Mouse (Mus musculus) heart, embryonic 12.5 days (tissue): ENCODE measurements around the gene Aftph. TPM values are rescaled to one million over a fixed set of nuclear protein-coding genes. Genes with fewer than 3 reads are reported as not detected.

ENCODE experiments used
- ATAC-seq: fragments of 200-750 bp; cut with Nextera tagmentation; 2 replicates; pipeline ENCODE4 v1.8.0; 2017; ENCODE audit warnings: moderate TSS enrichment, moderate library complexity; ENCODE audit not compliant: insufficient number of reproducible peaks, low FRiP score
- H3K27ac ChIP-seq: fragments of 300-500 bp; sonication (generic); 2 replicates; pipeline ENCODE4 v1.5.1; 2016; ENCODE audit warnings: mild to moderate bottlenecking, moderate library complexity; ENCODE audit not compliant: poor library complexity, severe bottlenecking
- H3K27me3 ChIP-seq: fragments of 300-500 bp; sonication (generic); replicated peaks from 2 replicates; pipeline ENCODE4 v1.6.1; 2016; ENCODE audit warnings: mild to moderate bottlenecking, moderate library complexity
- H3K36me3 ChIP-seq: fragments of 300-500 bp; sonication (generic); 2 replicates; pipeline ENCODE4 v1.6.1; 2016; ENCODE audit warnings: mild to moderate bottlenecking, moderate library complexity
- H3K4me1 ChIP-seq: fragments of 300-500 bp; sonication (generic); replicated peaks from 2 replicates; pipeline ENCODE4 v1.6.1; 2016; ENCODE audit warnings: mild to moderate bottlenecking
- H3K4me2 ChIP-seq: fragments of 300-500 bp; sonication (generic); 2 replicates; pipeline ENCODE4 v1.6.1; 2016; ENCODE audit warnings: mild to moderate bottlenecking, moderate library complexity
- H3K4me3 ChIP-seq: fragments of 300-500 bp; sonication (generic); 2 replicates; pipeline ENCODE4 v1.5.1; 2016; ENCODE audit warnings: mild to moderate bottlenecking
- H3K9ac ChIP-seq: fragments of 300-500 bp; sonication (generic); 2 replicates; pipeline ENCODE4 v1.6.1; 2016; ENCODE audit warnings: mild to moderate bottlenecking, moderate library complexity
- H3K9me3 ChIP-seq: fragments of 300-500 bp; sonication (generic); replicated peaks from 2 replicates; pipeline ENCODE4 v1.6.1; 2016; ENCODE audit warnings: mild to moderate bottlenecking, moderate library complexity
- WGBS: fragments of 180-500 bp; shearing (Covaris S2); methylation state at CpG from one replicate; pipeline ENCODE4 v1.1.7; 2016; 5-methylcytosine and 5-hydroxymethylcytosine counted together
- polyA plus RNA-seq: library from polyadenylated mRNA; unstranded; fragments of >200 nt; fragmentation: Nextera tagmentation; extraction: Ambion mirVana; gene quantifications from 2 replicates; pipeline ENCODE4 v1.2.1, GENCODE M21; 2016

The Aftph gene
- polyA plus RNA-seq, 1 experiment from 2014 or later: 12.4 TPM

DNA sequence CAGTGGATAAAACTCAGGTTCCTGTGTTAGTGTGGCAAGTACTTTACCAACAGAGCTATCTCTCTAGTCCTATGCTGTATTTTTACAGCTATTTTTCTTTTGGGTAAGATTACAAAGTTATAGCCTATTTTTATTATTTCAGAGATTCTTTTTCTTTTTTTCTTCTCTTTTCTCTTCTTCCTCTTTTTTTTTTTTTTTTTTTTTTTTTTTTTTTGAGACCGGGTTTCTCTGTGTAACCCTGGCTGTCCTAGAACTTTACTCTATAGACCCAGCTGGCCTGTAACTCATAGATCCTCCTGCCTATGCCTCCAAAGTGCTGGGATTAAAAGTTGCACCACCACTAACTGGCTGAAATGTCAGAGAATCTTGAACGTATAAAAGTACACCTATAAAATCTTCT lies 13.3 kb downstream of the Aftph start:
- Histone ChIP-seq H3K4me1 (no peaks in the 10 kb centered on the region), H3K9ac (no peak overlapping the region), H3K27me3 (no peaks in the 10 kb centered on the region), H3K4me2 (no peak overlapping the region), H3K27ac (no peak overlapping the region), H3K4me3 (no peak overlapping the region), H3K9me3 (no peaks in the 10 kb centered on the region), H3K36me3 (peaks cover 23% of the 10 kb centered on the region)
- 90% methylated on average over 2 of the region's 2 CpGs for WGBS
- no peak for ATAC-seq

DNA sequence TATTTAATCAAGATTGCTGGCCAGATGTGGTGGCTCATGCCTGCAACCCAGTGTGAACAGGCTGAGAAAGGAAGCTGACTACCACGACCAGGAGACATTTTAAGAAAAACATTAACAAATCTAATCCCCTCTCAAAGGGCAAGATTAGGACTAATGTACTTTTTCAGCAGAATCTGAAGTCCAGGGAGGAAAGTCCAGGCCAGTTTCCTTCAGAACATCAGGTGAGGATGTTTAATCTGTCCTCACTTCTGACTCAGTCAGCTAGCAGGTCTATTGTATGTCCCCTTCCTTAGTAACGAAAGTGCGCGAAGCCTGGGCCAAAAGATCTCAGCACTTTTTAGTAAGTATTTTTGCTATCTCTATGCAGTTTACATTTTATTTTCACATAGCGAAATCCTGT lies 17.8 kb downstream of the Aftph start:
- H3K27me3 ChIP-seq: no peaks in the 10 kb centered on the region
- no peaks in the 10 kb centered on the region for H3K4me1 ChIP-seq
- H3K4me3 ChIP-seq: no peak overlapping the region
- H3K36me3 ChIP-seq: peaks cover 29% of the 10 kb centered on the region
- ATAC-seq: no peak
- H3K9ac ChIP-seq: no peak overlapping the region
- WGBS: 75% methylated on average over 5 of the region's 5 CpGs
- H3K4me2 ChIP-seq: no peak overlapping the region
- no peak overlapping the region for H3K27ac ChIP-seq
- no peaks in the 10 kb centered on the region for H3K9me3 ChIP-seq

DNA sequence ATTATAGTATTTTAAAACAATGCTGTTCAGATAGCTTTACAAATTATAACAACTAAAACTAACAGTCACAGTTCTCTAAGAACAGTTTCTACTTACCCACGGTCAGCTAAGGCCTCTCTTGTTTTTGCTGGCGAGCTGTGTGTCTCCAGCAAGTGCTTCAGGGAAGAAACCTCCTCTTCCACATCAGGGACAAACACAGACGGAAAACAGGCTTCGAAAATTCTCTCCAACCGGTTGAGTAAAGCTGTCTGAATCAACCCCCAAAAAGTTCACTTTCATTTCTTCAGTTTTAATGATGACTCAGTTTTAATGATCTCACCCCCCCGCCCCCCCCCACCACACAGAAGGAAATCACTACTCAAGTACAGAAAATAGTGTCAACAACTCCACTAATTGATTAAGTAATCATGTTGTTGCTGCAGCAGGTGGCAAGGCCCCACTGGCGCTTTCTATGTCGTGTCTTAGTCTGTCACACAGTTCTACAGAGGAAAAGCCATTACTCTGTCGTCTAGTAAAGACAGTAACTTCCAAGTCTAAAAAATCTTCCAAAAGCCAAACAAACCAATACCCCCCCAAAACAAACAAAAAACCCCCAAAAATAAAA lies 29.2 kb downstream of the Aftph start:
- H3K9me3 ChIP-seq: no peaks in the 10 kb centered on the region

DNA sequence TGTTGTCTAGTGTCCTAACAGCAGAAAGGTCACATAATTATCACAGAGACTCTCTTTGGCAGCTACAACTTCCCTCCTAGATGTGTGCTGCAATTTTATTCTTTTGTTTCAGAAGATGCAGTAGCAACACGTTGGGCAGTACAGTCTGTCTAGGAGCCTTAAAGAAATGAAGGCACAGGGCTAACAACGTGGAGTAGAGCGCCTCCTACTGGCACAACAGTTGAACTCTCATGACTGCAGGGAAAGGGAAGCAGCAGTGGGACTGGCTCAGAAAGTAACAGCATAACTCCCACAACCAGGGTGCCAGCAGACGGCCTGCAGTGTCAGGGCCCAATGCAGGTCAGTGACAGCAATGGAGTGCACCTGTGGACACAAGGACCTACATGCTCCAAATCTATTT lies 50.4 kb downstream of the Aftph start:
- Histone ChIP-seq H3K9ac (no peak overlapping the region), H3K9me3 (no peaks in the 10 kb centered on the region), H3K4me1 (no peaks in the 10 kb centered on the region), H3K36me3 (peaks cover 6% of the 10 kb centered on the region; the same call in 1 of the 2 replicates), H3K4me3 (no peak overlapping the region), H3K4me2 (no peak overlapping the region), H3K27ac (no peak overlapping the region), H3K27me3 (no peaks in the 10 kb centered on the region)
- 0 out of 2 replicates have a peak, but pooled peaks have one; percentile 48 for ATAC-seq
- 4% methylated on average over 4 of the region's 4 CpGs for WGBS

More for the DNA sequence above, 29.2 kb downstream of the Aftph start:
- H3K9ac ChIP-seq: no peak overlapping the region
- no peak overlapping the region for H3K4me2 ChIP-seq
- H3K27ac ChIP-seq: no peak overlapping the region
- WGBS: 71% methylated on average over 9 of the region's 9 CpGs
- no peak overlapping the region for H3K4me3 ChIP-seq
- H3K27me3 ChIP-seq: no peaks in the 10 kb centered on the region
- H3K36me3 ChIP-seq: peaks cover 6% of the 10 kb centered on the region
- peaks cover 6% of the 10 kb centered on the region; the same call in 1 of the 2 replicates for H3K4me1 ChIP-seq
- ATAC-seq: no peak

DNA sequence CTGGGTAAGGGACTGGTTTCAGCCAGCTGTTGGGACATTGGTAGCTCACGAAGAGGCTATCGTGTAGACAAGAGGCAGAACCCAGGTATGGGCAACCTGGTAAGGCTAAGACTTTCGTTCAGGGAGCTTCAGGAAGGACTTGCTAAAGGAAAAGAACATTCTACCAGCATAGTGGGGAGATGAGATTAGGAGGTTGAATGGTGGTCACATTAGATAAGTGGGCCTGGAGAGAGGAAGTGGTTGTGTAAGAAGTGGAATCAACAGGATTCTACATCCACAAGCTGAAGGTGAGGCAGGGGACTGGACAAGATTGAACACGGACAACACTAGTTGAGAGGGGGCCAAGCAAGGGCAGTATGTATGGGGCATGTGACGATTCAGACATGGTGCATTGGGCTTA lies 59.7 kb downstream of the Aftph start:
- Histone ChIP-seq H3K9ac (no peak overlapping the region), H3K4me2 (no peak overlapping the region), H3K27ac (no peak overlapping the region), H3K27me3 (no peaks in the 10 kb centered on the region), H3K36me3 (peaks cover 9% of the 10 kb centered on the region), H3K9me3 (no peaks in the 10 kb centered on the region), H3K4me3 (no peak overlapping the region), H3K4me1 (no peaks in the 10 kb centered on the region)
- ATAC-seq: no peak
- WGBS: 77% methylated on average over 5 of the region's 5 CpGs

DNA sequence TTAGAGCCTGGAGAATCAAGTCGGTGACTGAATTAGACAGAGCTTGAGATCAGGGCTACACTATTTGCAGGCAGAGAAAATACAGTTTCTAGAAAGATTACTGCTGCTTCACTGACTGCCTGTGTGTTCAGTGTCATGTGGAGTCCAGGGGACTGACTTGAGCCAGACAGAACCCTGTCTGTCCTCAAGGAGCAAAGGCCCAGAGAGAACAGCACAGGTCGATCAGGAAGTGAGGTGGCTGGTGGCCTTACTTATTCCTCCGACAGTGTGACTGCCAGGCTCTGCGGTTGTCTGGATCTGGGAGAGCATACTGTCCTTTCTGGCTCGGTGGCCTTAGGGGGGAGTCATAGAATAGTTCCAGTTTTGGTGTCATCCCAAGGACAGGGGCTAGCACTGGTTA lies 60.6 kb downstream of the Aftph start:
- no peak overlapping the region for H3K4me3 ChIP-seq
- H3K9me3 ChIP-seq: no peaks in the 10 kb centered on the region
- no peaks in the 10 kb centered on the region for H3K27me3 ChIP-seq
- H3K4me1 ChIP-seq: no peaks in the 10 kb centered on the region
- H3K9ac ChIP-seq: no peak overlapping the region
- no peak for ATAC-seq
- H3K4me2 ChIP-seq: no peak overlapping the region
- WGBS: 82% methylated on average over 5 of the region's 5 CpGs
- H3K27ac ChIP-seq: no peak overlapping the region
- H3K36me3 ChIP-seq: peaks cover 3% of the 10 kb centered on the region

DNA sequence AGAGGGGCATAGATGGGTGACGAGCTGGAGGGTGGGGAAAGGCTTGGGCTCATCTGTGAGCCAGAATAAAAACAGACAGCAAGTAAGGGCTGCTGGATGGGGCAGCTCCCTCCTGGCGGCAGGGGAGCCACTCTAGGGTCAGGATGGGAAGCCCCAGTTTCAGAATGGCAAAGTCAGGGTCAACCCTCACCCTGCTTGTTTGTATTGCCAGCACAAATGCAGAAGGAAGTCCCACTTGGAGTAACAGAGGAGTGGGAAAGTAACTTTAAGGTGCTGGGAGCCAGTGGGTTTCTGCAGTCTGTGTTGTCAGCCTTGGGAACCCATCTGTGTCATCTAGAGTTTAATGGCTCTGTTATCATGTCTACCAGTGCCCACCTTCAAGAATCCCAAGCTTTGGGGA lies 62.0 kb downstream of the Aftph start:
- Histone ChIP-seq H3K27me3 (0 out of 2 replicates have a peak, but pooled peaks cover 3% of the 10 kb centered on the region), H3K36me3 (no peaks in the 10 kb centered on the region), H3K9ac (no peak overlapping the region), H3K4me1 (no peaks in the 10 kb centered on the region), H3K9me3 (no peaks in the 10 kb centered on the region), H3K4me2 (no peak overlapping the region), H3K4me3 (no peak overlapping the region), H3K27ac (no peak overlapping the region)
- 73% methylated on average over 2 of the region's 2 CpGs for WGBS
- no peak for ATAC-seq

DNA sequence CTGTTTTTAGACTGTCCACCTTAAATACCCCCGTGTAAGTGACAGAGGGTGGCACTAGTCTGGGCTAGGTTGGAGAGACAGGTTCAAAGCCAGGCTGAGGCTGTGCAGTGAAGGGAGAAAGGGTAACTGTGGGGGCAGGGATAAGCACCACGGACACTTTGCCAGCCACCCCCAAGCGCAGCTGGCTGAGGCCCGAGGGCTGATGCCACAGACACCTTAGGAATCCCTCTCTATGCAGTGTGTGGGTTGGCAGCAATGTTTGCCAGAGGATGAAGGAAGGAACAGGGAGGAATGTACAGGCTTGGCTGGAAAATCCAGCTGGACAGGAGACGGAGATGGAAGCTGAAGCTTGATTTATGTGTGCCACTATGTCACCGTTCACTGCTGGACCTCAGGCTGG lies 68.9 kb downstream of the Aftph start:
- no peaks in the 10 kb centered on the region for H3K9me3 ChIP-seq
- no peak overlapping the region for H3K9ac ChIP-seq

DNA sequence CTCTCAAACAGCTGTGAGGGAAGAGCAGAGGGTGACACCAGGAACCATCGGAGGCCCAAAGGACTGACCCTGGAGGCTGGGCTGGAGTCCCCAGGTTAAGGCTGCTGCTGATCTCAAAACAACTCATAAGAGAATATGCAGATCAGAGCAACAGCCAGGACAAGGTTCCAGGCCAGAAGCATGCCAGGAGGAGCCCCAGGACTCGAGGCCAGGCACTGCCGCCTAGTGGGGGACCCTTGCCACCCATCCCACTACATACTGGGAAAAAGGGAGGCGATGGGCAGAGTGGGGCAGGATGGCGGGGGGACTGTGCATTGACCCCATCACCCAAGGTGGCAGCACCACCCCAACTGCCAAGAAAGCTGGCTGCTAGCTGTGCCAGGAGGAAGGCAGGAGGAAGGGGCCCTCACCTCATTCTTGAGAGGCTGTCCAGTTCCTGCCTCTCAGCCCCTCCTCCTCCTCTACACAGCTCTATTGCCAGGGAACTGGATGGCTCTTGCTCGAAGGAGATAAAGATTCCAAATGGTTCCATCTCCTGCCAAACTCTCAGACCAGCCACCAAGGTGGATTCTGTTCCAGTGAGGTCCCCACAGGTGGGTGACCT lies 69.5 kb downstream of the Aftph start:
- Histone ChIP-seq H3K4me1 (no peaks in the 10 kb centered on the region), H3K27me3 (0 out of 2 replicates have a peak, but pooled peaks cover 4% of the 10 kb centered on the region), H3K27ac (no peak overlapping the region), H3K4me3 (no peak overlapping the region), H3K9ac (no peak overlapping the region), H3K9me3 (no peaks in the 10 kb centered on the region), H3K4me2 (no peak overlapping the region), H3K36me3 (no peaks in the 10 kb centered on the region)
- ATAC-seq: no peak
- WGBS: 45% methylated on average over 6 of the region's 6 CpGs

More for the DNA sequence above, 68.9 kb downstream of the Aftph start:
- Histone ChIP-seq H3K27ac (no peak overlapping the region), H3K4me2 (no peak overlapping the region), H3K27me3 (0 out of 2 replicates have a peak, but pooled peaks cover 4% of the 10 kb centered on the region), H3K36me3 (no peaks in the 10 kb centered on the region), H3K4me1 (no peaks in the 10 kb centered on the region), H3K4me3 (no peak overlapping the region)
- WGBS: 74% methylated on average over 6 of the region's 6 CpGs
- no peak for ATAC-seq

DNA sequence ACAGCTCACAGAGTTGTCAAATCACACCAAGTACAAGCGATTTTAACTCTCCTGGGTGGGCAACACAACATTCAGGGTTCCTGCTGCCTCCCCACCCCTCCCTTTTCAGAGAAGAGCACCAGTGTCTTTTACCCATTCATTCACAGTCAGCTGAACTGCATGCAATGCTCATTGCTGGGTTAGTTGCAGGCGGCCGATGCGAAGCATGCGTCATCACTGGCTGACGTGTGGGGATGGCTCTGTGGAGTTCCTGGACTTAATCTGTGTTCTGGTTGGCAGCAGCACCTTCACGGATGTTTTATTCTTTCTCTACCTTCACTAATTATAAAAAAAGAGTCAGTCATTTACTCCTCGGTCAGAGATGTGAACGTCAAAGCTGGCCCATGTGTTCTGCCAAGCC lies 76.5 kb downstream of the Aftph start:
- Histone ChIP-seq H3K9me3 (no peaks in the 10 kb centered on the region), H3K27ac (no peak overlapping the region), H3K4me1 (peaks cover 9% of the 10 kb centered on the region), H3K4me3 (no peak overlapping the region), H3K27me3 (no peaks in the 10 kb centered on the region), H3K36me3 (no peaks in the 10 kb centered on the region), H3K4me2 (no peak overlapping the region), H3K9ac (no peak overlapping the region)
- 74% methylated on average over 9 of the region's 9 CpGs for WGBS
- ATAC-seq: no peak

DNA sequence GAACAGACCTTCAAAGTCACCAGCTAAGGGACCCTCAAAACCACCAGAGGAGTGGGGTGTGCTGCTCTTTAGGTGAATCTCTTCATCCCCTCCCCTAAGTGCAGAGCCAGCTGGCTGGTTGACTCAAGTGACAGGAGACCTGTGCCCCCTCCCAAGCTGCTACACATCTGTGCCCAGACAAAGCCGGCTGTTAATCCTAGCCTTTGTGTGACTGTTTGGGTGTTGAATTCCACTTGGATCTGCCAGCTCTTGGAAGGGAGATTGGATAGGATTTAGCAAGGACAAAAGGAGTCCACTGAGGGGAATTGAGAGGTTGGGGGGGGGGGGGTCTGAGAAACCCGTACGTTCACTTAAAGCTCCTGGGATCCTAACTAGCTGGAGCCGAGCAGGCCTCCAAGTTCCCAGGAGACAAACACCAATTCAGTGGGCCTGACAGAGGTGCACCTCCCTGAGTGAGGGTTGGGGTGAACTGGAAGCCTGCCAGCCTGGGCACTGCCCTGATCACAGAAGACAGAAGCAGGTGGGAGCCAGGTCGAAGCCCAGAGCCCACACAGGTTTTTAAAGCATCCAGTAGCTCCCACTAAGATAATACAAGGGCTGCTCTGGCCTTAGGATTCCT lies 77.7 kb downstream of the Aftph start:
- no peak for ATAC-seq
- WGBS: 58% methylated on average over 5 of the region's 5 CpGs

More for the DNA sequence above, 77.7 kb downstream of the Aftph start:
- Histone ChIP-seq H3K36me3 (no peaks in the 10 kb centered on the region), H3K4me3 (no peak overlapping the region), H3K27ac (no peak overlapping the region), H3K4me2 (no peak overlapping the region), H3K9me3 (no peaks in the 10 kb centered on the region), H3K4me1 (peaks cover 9% of the 10 kb centered on the region), H3K9ac (no peak overlapping the region), H3K27me3 (no peaks in the 10 kb centered on the region)
